Mouse (Mus musculus) activated CD4-positive, CD25-positive, alpha-beta regulatory T cell, adult 4 months (primary cell): ENCODE data around the gene Ubap1l. TPM values are rescaled to one million over a fixed set of nuclear protein-coding genes. Genes with fewer than 3 reads are reported as not detected.

Experiments used
- ATAC-seq: one replicate; pipeline ENCODE4 v1.8.0; 2017
- polyA plus RNA-seq, 2 experiments: library from polyadenylated mRNA; unstranded; fragments of 100-300 nt; shearing (Covaris generic); gene quantifications; one replicate each; pipeline ENCODE4 v1.2.1; 2017

Gene Ubap1l
- polyA plus RNA-seq, 2 experiments from 2014 or later, result not detected

- ATAC-seq, result no peak
These were observed 50.5 kb downstream of the Ubap1l start for GRCm38 (mm10) chr9:65411326-65411725.

GRCm38 (mm10) chr9:65417738-65418137 lies 56.9 kb downstream of the Ubap1l start:
- ATAC-seq, result no peak

- no peak for ATAC-seq
These were observed 58.8 kb downstream of the Ubap1l start for GRCm38 (mm10) chr9:65419633-65420032.

GRCm38 (mm10) chr9:65422760-65423501 lies 62.1 kb downstream of the Ubap1l start, which contains the start of gene Slc51b:
Gene Slc51b (minus strand): TSS chr9:65422955.
- no peak for ATAC-seq

- no peak for ATAC-seq
These were observed 63.6 kb downstream of the Ubap1l start for GRCm38 (mm10) chr9:65424393-65424792.

- no peak for ATAC-seq
These were observed 66.7 kb downstream of the Ubap1l start for GRCm38 (mm10) chr9:65427511-65427910.

- no peak for ATAC-seq
These were observed 67.2 kb downstream of the Ubap1l start for GRCm38 (mm10) chr9:65428003-65428402.

Other genes with a start within 250 kb of the Ubap1l start
- not detected for gene Igdcc3, start 219.9 kb upstream of the Ubap1l start, polyA plus RNA-seq
- 1 to 10 TPM; 5.7 to 6.6 TPM for gene Parp16, start 165.7 kb upstream of the Ubap1l start, polyA plus RNA-seq
- not detected for gene Cilp, start 95.9 kb upstream of the Ubap1l start, polyA plus RNA-seq
- gene Clpx, start 66.8 kb upstream of the Ubap1l start, polyA plus RNA-seq, result 10 to 100 TPM; 35.1 to 35.3 TPM
- gene Pdcd7, start 14.9 kb upstream of the Ubap1l start, polyA plus RNA-seq, result 1 to 10 TPM; 4.1 to 5.0 TPM
- not detected for gene Kbtbd13, start 30.6 kb downstream of the Ubap1l start, polyA plus RNA-seq
- gene Rasl12, start 37.5 kb downstream of the Ubap1l start, polyA plus RNA-seq, result under 1 TPM in 1 of 2 experiments, not detected in 1; 0.19 TPM
- not detected for gene Slc51b, start 61.9 kb downstream of the Ubap1l start, polyA plus RNA-seq
- 10 to 100 TPM; 23.1 to 29.6 TPM for gene Mtfmt, start 74.7 kb downstream of the Ubap1l start, polyA plus RNA-seq
- gene Spg21, start 99.9 kb downstream of the Ubap1l start, polyA plus RNA-seq, result 10 to 100 TPM; 73.7 to 88.9 TPM
- under 1 TPM in 1 of 2 experiments, not detected in 1; 0.37 TPM for gene Ankdd1a, start 159.2 kb downstream of the Ubap1l start, polyA plus RNA-seq
- 10 to 100 TPM; 48.8 to 64.6 TPM for gene Plekho2, start 219.0 kb downstream of the Ubap1l start, polyA plus RNA-seq
- gene Pif1, start 226.1 kb downstream of the Ubap1l start, polyA plus RNA-seq, result 1 to 10 TPM; 2.4 to 2.6 TPM